Mouse (Mus musculus): ENCODE results near the gene Ifngr2. TPM values are rescaled to one million over a fixed set of nuclear protein-coding genes. Genes with fewer than 3 reads are reported as not detected.

Ifngr2 gene
- total RNA-seq, 1 experiment, result 7.0 TPM

GRCm38 (mm10) chr16:91614552-91614951 lies 67.7 kb downstream of the Ifngr2 start:
- TF ChIP-seq MAFK (IDR thresholded peaks at IDR 0.05; ENCODE audit: insufficient read depth, low read depth, low read length), result no peak
- DNase-seq (ENCODE audit: low read depth, low spot score), result no peak
- no peaks in the 10 kb centered on the region for H3K36me3 ChIP-seq (ENCODE audit: control insufficient read depth, insufficient read depth, low read length, poor library complexity, severe bottlenecking)
- H3K4me3 ChIP-seq (ENCODE audit: insufficient read depth in 1 of 2, low read depth in 1 of 2, low read length in 2 of 2, poor library complexity in 1 of 2, severe bottlenecking in 1 of 2), result no peak overlapping the region
- no peaks in the 10 kb centered on the region for H3K9me3 ChIP-seq (ENCODE audit: control insufficient read depth, insufficient read depth, low read depth, low read length)
- H3K9ac ChIP-seq (ENCODE audit: insufficient read depth, low read depth, low read length, poor library complexity, severe bottlenecking), result no peak overlapping the region
- H3K4me1 ChIP-seq (ENCODE audit: control insufficient read depth in 2 of 2, insufficient read depth in 2 of 2, low read length in 2 of 2, poor library complexity in 1 of 2), result peaks cover 0 to 2% of the 10 kb centered on the region in 2 experiments; a peak in 1 of 4 replicates
- in situ Hi-C loops (cut with MboI; ENCODE audit: low sequenced_read_pairs in 2 of 2, unreplicated experiment in 2 of 2), result no loop called here
- H3K27ac ChIP-seq (ENCODE audit: insufficient read depth, low read depth, low read length, poor library complexity, severe bottlenecking), result no peak overlapping the region

Other genes with a start within 250 kb of the Ifngr2 start
- gene Ifnar2, start 174.3 kb upstream of the Ifngr2 start, total RNA-seq (2012; rRNA removed), result 20.6 and 33.6 TPM in 2 replicates
- not detected in 2 replicates for gene Gm21970, start 155.4 kb upstream of the Ifngr2 start, total RNA-seq (2012; rRNA removed)
- 2.3 and 3.4 TPM in 2 replicates for gene Il10rb, start 140.9 kb upstream of the Ifngr2 start, total RNA-seq (2012; rRNA removed)
- 42.2 and 56.2 TPM in 2 replicates for gene Ifnar1, start 61.8 kb upstream of the Ifngr2 start, total RNA-seq (2012; rRNA removed)
- gene Tmem50b, start 50.7 kb downstream of the Ifngr2 start, total RNA-seq (2012; rRNA removed), result 11.8 and 14.1 TPM in 2 replicates
- gene Dnajc28, start 72.0 kb downstream of the Ifngr2 start, total RNA-seq (2012; rRNA removed), result 1.6 and 1.7 TPM in 2 replicates
- 399 and 435 TPM in 2 replicates for gene Gart, start 99.9 kb downstream of the Ifngr2 start, total RNA-seq (2012; rRNA removed)
- gene Son, start 100.4 kb downstream of the Ifngr2 start, total RNA-seq (2012; rRNA removed), result 172 and 181 TPM in 2 replicates
- gene Donson, start 141.7 kb downstream of the Ifngr2 start, total RNA-seq (2012; rRNA removed), result 35.6 and 38.8 TPM in 2 replicates
- gene Cryzl1, start 181.9 kb downstream of the Ifngr2 start, total RNA-seq (2012; rRNA removed), result 19.0 and 29.7 TPM in 2 replicates
- gene Itsn1, start 182.2 kb downstream of the Ifngr2 start, total RNA-seq (2012; rRNA removed), result 28.6 and 35.8 TPM in 2 replicates

Data from ES-E14 (cell line).